Mouse (Mus musculus) cortical plate, adult 2 months (tissue): ENCODE measurements at regions not wholly inside any gene's neighbourhood (a gene's known extent, or its start where the extent isn't known, plus 50 kb on each side); places are given as distances from the start of the nearest gene placed in this dataset.

Source experiments
- H3K27ac ChIP-seq: fragments of 200-500 bp; 2 replicates; pipeline ENCODE4 v1.5.1; 2012; ENCODE audit warnings: low read length, control low read depth, inconsistent platforms; ENCODE audit not compliant: insufficient read depth
- H3K4me1 ChIP-seq: fragments of 200-500 bp; 2 replicates; pipeline ENCODE4 v1.6.1; 2011; ENCODE audit warnings: low read length; ENCODE audit not compliant: control insufficient read depth, insufficient read depth
- H3K4me3 ChIP-seq: fragments of 200-500 bp; 2 replicates; pipeline ENCODE4 v1.5.1; 2011; ENCODE audit warnings: mild to moderate bottlenecking, low read length, control low read depth; ENCODE audit not compliant: insufficient read depth
- CTCF ChIP-seq: fragments of 200-500 bp; IDR thresholded peaks from 2 replicates; pipeline ENCODE4 v1.5.1; 2011; ENCODE audit warnings: mild to moderate bottlenecking, control low read depth, low read length; ENCODE audit not compliant: insufficient read depth; ENCODE audit errors: extremely low read depth
- POLR2A ChIP-seq: fragments of 200-500 bp; IDR thresholded peaks from 2 replicates; pipeline ENCODE4 v1.6.1; 2011; ENCODE audit warnings: mild to moderate bottlenecking, low read length, control low read depth; ENCODE audit not compliant: insufficient read depth; ENCODE audit errors: extremely low read depth

DNA sequence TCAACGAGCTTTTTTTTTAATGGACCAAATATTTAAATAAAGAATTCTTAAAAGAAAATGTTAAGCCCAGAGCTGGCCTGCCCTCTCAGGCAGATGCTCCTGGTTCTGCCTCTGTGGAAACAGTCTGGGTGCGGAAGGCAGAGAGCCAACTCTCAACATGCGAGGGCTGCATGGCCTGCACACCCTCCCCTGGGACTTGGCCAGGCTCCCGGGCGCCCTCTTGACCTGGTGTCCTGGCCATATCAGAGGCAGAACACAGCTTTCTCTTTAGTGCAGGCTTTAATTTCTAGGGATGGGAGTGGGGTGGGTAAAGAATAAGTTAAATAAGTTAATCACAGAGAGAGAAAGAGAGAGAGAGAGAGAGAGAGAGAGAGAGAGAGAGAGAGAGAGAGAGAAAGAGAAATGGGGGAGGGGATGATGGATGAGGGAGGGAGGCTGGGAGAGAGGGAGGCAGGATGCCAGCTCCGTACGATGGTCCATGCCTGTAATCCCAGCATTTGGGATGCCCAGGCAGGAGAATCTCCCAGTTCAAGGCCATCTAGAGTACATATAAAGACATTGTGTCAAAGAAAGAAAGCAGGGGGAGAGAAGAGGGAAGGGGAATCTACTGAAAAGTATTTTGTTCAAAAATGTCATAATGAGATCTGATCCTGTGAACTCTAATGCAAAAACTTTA, 123.2 kb upstream of the Plekha5 start:
- Histone ChIP-seq H3K4me3 (no peak overlapping the region), H3K4me1 (no peaks in the 10 kb centered on the region), H3K27ac (no peak overlapping the region)
- TF ChIP-seq POLR2A = no peak
- TF ChIP-seq CTCF = no peak

DNA sequence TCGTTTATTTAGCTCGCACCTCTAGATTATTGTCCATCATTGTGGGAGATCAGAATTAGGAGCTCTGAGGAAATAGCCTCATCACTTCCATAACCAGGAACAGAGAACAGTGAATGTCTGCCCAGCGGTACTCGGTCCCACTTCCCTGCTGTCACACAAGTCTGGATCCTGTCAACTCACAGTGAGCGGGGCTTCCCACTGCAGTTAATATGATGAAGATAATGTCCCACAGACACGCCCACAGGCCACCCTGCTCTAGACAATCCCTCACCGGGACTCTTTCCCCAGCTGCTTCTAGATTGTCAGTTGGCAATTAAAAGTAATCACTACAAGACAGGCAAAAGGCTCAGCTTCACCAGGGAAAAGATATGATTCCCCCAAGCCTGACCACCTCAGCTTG, 124.2 kb upstream of the Plekha5 start:
- Histone ChIP-seq H3K27ac (no peak overlapping the region), H3K4me1 (no peaks in the 10 kb centered on the region), H3K4me3 (no peak overlapping the region)
- TF ChIP-seq CTCF (no peak), POLR2A (no peak)

DNA sequence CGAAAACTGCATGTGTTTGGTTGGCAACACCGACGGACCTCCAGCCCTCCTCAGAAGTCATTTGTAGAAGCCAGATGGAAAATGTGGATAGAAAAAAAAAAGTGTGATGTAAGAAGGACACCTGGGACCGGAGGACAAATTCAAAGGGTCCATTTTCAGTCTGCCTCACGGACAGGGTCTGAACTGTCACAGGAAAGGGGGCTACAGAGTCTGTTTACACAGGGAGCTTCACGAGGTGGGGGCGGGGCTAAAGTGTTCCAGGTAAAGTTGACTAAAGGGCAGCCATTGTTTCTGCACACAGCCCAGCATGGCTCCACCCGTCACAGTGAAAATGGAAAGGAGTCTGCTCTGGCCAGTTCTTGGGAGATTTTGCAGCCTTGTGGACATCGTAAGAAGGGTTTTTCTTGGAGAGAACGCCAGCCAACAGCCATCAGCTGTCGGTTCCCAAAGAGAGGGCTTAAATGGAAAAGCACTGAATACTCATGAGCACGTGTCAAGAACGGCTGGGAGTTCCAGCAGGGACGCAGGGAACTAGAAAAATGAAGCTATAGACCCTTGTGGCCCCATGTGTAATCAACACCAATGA, 125.8 kb upstream of the Plekha5 start:
- Histone ChIP-seq H3K4me1 (no peaks in the 10 kb centered on the region), H3K4me3 (no peak overlapping the region), H3K27ac (no peak overlapping the region)
- no peak for TF ChIP-seq CTCF
- no peak for TF ChIP-seq POLR2A

DNA sequence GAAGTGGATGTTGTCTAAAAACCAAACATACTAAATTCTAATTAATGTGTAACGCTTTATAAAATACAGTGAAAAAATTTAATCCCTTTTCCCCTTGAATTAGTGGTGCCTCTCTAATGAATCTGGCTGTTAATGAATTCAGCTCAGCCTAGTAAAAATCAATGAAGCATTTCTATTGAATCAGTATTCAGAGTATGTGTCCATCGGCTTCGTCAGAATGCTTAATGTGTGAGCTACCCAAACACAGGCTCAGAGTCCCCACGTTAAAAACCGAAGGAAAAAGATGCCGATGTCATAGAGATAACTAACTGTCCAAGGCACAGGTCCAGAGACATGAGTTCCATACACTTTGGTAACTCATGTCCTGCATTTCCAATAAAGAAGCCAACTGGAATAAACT, 126.3 kb upstream of the Plekha5 start:
- no peak for TF ChIP-seq CTCF
- TF ChIP-seq POLR2A = no peak
- H3K27ac ChIP-seq = no peak overlapping the region
- H3K4me1 ChIP-seq = no peaks in the 10 kb centered on the region
- H3K4me3 ChIP-seq = no peak overlapping the region

DNA sequence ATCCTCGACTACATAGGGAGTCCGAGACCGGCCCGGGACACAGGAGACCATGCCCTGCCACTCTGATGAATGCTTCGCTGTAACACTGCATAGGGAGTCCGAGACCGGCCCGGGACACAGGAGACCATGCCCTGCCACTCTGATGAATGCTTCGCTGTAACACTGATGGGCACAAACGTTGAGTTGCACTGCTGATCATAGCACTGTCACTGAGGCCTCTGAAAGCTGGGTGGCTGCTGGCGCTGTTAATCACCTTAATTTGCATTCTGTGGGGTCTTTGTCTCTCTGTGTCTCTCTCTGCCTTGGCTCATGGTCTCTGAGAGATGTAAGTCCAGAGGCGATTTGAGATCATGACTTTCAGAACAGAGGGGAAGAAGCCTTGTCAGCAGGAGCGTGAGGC, 133.7 kb upstream of the Plekha5 start:
- no peaks in the 10 kb centered on the region for H3K4me1 ChIP-seq
- H3K27ac ChIP-seq = no peak overlapping the region
- no peak overlapping the region for H3K4me3 ChIP-seq
- TF ChIP-seq POLR2A = no peak
- TF ChIP-seq CTCF = no peak

DNA sequence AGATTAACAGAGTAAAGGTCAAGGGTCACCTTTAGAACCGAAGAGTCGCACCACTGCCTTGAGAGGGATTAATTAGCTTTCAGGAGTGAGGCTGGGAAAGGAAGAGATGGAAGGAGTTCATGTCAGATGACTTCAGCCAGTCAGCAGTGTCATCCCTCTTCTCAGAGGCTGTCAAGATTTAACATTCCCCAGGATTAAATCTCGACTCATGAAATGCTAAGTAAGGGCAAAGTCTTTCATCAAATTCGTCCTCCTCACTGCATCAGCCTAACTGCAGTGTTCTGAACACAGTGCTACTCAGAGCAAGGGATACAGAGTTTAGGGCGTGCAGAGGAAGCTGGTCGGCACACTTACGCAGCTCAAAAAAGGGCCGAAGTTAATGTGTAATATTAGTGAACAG, 135.1 kb upstream of the Plekha5 start:
- TF ChIP-seq CTCF (no peak), POLR2A (no peak)
- Histone ChIP-seq H3K4me3 (no peak overlapping the region), H3K27ac (no peak overlapping the region), H3K4me1 (no peaks in the 10 kb centered on the region)

DNA sequence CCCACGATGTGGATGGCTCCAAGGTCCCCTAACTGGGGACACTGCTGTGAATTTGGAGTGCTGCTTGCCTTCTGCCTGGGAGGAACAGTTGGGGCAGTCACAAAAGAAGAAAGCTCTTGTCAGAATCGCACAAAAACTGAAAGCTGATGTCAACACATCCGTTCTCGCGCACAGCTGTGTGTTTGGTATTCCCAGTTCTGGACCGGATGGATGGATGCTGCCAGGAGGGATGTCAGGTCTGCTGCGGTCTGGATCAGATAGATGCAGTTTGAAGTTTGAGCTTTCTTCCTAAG, 141.6 kb upstream of the Plekha5 start:
- no peaks in the 10 kb centered on the region for H3K4me1 ChIP-seq
- no peak overlapping the region for H3K27ac ChIP-seq
- H3K4me3 ChIP-seq = no peak overlapping the region
- TF ChIP-seq POLR2A (no peak), CTCF (no peak)

DNA sequence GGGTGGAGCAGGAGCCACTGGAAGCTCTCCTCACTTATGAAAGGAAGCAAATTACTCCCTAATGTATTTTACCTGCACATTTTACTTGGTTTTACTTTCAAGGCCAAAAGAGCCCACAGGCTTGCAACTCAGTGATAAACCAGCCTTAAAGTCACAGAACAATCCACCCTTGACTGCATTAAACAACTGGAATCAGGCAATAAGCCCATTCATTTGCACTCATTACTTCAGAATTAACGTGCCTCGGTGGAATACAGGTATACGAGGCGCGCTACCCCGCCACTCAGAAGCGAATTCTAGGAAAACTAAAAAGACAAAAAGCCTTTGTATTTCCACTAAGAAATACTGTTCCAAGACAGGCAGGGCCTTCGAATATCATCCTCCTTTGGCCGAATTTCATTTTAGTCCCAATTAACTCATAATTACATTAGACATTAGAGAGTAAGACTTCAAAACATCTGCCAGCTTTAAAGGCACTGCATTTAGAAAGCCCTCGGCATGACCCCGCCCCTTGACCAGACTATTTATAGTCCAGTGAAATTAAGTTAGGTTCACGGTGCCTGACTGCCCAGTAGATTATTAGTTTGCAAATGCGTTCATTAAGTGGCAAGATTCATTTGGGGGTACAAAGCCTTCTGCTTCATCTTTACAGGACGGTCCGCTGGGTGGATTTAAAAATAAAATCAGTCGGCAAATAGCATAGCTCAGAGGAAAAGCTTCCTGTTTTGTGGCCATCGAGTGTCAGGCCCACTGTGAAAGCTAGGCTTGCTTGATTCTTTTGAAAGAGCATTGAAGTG, 142.2 kb upstream of the Plekha5 start:
- Histone ChIP-seq H3K4me1 (no peaks in the 10 kb centered on the region), H3K27ac (no peak overlapping the region), H3K4me3 (no peak overlapping the region)
- no peak for TF ChIP-seq CTCF
- TF ChIP-seq POLR2A = no peak

DNA sequence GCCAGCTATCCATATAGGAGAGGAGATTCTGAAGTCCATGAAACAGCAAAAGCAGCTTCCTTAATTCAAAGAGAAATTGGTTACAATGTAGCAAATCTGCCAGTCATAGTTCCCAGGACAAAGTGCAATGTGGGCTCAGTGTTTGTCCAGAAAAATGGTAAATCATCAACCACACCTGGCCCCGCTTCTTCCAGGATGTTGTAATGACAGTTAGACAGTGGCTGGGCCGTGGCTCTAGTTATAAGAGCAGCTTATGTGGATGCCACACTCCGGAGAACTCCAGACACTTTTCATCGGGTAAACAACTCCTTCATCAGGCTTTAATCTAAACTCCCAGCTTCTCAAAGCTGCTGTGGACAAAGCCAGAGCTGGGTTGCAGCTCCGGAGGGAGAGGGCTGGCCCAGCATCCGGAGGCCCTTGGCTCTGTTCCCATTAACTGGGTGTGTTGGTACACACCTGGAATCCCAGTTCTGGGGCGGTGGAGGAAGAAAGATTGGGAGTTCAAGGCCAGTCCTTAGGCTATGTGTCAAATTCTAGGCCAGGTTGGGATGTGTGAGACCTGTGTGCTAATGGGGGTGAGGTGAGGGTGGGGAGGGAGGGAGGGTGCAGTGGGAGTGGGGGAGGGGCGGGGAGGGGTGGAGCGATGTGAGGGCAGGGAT, 142.9 kb upstream of the Plekha5 start:
- TF ChIP-seq POLR2A (no peak), CTCF (no peak)
- H3K4me3 ChIP-seq = no peak overlapping the region
- no peaks in the 10 kb centered on the region for H3K4me1 ChIP-seq
- no peak overlapping the region for H3K27ac ChIP-seq

DNA sequence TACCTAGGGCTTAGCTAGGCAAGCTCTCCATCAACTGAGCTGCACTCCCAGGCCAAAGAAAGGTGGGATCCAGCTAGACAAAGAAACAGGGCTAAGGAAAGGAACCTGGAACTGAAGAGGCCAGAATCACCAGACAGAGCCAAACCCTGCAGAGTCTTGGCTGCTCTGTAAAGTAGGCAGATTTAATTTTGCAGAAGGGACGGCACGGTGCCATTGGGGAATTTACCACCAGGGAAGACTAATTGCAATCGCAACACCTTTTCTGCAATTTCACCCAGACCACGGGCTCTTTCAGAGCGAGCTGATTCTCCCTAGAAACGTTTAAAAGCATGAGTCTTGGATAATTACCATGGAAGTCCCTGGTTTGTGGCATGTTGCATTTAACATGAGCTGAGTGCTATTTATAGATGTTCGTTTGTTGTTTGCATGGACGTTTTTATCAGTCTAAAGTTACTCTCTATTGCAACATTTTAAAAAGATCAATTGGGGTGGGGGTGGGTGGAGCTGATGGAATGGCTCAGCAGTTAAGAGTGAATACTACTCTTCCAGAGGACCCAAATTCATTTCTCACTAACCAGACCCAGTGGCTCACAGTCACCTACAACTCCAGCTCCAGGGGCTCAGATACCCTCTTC, 144.0 kb upstream of the Plekha5 start:
- TF ChIP-seq CTCF (no peak), POLR2A (no peak)
- no peak overlapping the region for H3K27ac ChIP-seq
- H3K4me1 ChIP-seq = no peaks in the 10 kb centered on the region
- no peak overlapping the region for H3K4me3 ChIP-seq
